Mouse (Mus musculus): ENCODE data around the gene Gm1673. TPM values are rescaled to one million over a fixed set of nuclear protein-coding genes. Genes with fewer than 3 reads are reported as not detected.
A peak's percentile ranks its signal among the peaks of the same experiment; 100 is the strongest.
"Not testable (repeated sequence)": the region's sequence is repeated elsewhere in the genome, so short reads cannot be mapped to it uniquely, and the experiment has no call there.

Gene Gm1673
- total RNA-seq (2021) = not detected
- long read RNA-seq, experiment 1 = 0 reads
- long read RNA-seq, experiment 2 = 0 reads

DNA sequence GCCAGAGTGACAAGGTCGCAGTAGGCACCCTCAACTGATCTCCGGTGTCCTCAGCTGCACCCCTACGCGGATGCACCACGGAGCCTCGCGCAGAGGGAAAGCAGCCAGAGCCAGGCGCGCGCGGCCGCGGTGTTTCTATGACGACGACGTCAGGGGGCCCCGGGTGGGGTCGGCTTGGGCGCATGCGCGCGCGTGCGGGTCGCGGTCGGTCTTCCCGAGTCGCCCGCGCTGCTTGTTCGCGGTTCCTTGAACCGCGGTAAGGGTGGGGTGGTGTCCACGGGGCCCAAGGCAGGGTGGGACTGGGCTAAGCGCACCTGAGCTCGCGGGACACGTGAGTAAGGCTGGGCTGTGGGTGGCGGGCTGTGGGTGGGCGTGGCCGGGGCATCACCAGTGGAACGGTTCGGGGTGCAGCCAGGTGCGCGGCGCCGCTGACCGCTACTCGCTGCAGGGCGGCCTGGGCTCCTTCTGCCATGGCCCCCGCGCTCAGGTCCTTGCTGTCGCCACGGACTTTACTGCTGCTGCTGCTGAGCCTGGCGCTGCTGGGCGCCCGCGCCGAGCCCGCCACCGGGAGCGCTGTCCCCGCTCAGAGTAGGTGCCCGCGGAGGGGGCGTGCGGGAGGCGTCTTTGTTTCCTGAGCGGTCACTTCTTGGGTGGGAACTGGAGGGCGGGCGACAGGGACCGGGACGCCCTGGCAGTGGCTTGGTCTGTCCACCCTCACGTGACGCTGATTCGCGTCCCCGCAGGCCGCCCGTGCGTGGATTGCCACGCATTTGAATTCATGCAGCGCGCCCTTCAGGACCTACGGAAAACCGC lies at the start of gene Gm1673:
Gene Gm1673, plus strand, starts transcription at position 125 of the 813 bp plus-strand sequence.
- Histone ChIP-seq H3K4me3 (peak within 1 kb of the TSS; percentile 87), H3K27ac (peak within 1 kb of the TSS; percentile 24; the same call in 1 of the 2 replicates)
- peak; percentile 74 for DNase-seq
- peak; percentile 41; the same call in 1 of the 2 replicates for TF ChIP-seq CTCF (IDR thresholded peaks at IDR 0.05)
- intact Hi-C loops (cut with DNase I) = no loop called here

DNA sequence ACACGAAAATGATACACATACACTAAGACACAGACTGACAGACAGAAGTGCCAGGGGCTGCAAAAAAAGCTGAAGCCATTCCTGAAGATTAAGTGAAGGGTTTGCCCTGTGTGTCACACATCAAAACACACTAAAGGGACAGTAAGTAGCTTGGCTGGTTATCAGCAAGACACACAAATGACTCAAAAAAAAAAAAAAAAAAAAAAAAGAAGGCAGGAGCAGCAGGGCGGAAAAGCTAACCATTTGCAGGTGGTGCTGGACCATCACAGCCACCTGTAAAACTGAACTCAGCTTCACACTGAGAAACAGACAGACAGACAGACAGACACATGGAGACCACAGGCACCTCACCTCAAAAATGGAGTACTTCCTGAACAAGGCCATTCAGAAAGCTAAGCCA lies 49.2 kb upstream of the Gm1673 start:
- no peak overlapping the region for H3K27ac ChIP-seq
- TF ChIP-seq CTCF (IDR thresholded peaks at IDR 0.05) = no peak
- H3K4me3 ChIP-seq = peak overlapping the region; percentile 19
- intact Hi-C loops (cut with DNase I) = no loop called here
- DNase-seq = no peak

DNA sequence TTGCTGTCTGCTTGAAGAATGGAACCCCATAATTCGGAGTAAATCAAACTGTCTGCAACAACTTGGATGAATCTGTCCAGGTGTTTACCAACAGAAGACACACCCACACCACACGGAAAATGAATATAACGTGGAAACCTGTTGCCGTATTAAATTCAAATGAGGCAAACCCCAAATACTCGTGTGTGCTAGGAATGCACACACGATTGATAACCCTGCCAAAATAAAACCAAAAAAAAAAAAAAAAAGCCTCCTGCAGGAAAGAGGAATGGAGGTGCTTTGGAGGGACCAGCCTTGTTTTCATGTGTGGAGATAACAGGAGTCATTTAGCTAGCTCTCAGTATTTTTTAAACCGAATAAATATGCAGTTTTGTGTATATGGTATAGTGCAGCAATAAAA lies 48.4 kb upstream of the Gm1673 start:
- Histone ChIP-seq H3K27ac (peak overlapping the region; percentile 98; the same call in 1 of the 2 replicates), H3K4me3 (peak overlapping the region; percentile 86)
- TF ChIP-seq CTCF (IDR thresholded peaks at IDR 0.05) = no peak
- intact Hi-C loops (cut with DNase I) = loop anchor here (5.0 kb wide), 2 partner anchors 113 to 153 kb away; partner anchors contain the start of genes Letm1 and Nsd2
- DNase-seq = no peak

DNA sequence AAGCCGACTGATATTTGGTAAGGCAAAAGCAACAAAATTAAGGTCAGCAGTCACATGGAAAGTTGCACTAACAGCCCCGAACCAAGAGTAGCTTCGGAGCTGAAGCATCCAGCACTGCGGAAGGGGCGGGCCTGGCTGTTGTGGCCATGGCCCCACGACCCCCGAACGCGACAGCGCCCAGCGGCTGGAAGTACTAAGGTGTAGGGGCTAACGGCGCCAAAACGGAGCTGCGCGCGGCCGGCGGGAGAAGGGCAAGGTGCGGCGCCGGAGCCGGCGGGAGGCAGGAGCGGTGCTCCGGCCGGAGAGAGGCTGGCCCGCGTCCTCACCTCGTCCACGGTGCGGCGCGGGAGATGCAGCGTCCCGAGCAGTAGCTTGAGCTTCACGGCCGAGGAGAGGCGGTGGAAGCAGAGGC lies 47.5 kb upstream of the Gm1673 start:
- Histone ChIP-seq H3K4me3 (peak overlapping the region; percentile 86), H3K27ac (peak overlapping the region; percentile 98)
- no peak for TF ChIP-seq CTCF (IDR thresholded peaks at IDR 0.05)
- intact Hi-C loops (cut with DNase I) = loop anchor here (5.0 kb wide), 2 partner anchors 113 to 153 kb away; partner anchors contain the start of genes Letm1 and Nsd2
- DNase-seq = no peak

GRCm38 (mm10) chr5:33936120-33936707 lies 47.0 kb upstream of the Gm1673 start, which contains the start of gene Nelfa:
Gene Nelfa (minus strand): TSS chr5:33936413.
- TF ChIP-seq CTCF (IDR thresholded peaks at IDR 0.05) = peak; percentile 12; the same call in 1 of the 2 replicates
- Histone ChIP-seq H3K27ac (peak within 1 kb of the TSS; percentile 98), H3K4me3 (peak within 1 kb of the TSS; percentile 86)
- intact Hi-C loops (cut with DNase I) = loop anchor here (5.0 kb wide), 2 partner anchors 114 to 154 kb away; partner anchors contain the start of genes Letm1 and Nsd2
- DNase-seq = peak; percentile 99

DNA sequence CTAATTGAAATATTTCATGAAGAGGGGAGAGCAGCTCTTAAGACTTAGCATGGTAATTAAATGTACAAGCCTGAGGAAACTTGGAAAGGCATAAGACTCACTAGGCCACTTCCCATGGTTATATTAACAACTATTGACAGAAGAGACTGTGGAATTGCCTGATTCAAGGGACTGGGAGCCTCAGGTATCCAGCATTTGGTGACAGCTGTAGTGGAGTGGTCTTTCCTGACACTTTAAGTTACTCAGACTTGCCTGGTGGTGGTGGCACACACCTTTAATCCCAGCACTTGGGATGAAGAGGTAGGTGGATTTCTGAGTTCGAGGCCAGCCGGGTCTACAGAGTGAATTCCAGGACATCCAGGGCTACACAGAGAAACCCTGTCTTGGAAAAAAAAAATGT lies 46.0 kb upstream of the Gm1673 start:
- DNase-seq = no peak
- intact Hi-C loops (cut with DNase I) = loop anchor here (5.0 kb wide), 2 partner anchors 115 to 155 kb away; partner anchors contain the start of genes Letm1 and Nsd2
- peak overlapping the region; percentile 98 for H3K27ac ChIP-seq
- peak overlapping the region; percentile 86 for H3K4me3 ChIP-seq
- TF ChIP-seq CTCF (IDR thresholded peaks at IDR 0.05) = no peak

DNA sequence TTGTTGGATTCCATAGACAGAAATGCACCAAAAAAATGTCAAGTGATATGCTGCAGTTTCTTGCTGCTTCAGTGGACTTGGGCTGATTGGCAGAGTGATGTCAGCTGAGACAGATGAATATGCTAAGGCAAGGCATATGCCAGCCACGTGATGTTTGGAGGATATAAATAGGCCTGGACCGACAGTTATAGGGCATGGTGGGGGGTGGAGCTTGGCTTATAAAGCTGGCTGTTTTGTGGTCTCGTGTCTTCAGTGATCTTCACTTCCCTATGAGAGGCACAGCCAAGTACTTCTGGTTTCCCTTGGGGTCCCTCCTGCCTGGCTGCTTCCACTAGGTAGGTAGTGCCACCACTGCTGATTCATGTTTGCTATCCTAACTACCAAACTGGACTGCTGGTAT lies 44.8 kb upstream of the Gm1673 start:
- Histone ChIP-seq H3K4me3 (peak overlapping the region; percentile 59), H3K27ac (peak overlapping the region; percentile 98)
- TF ChIP-seq CTCF (IDR thresholded peaks at IDR 0.05) = no peak
- intact Hi-C loops (cut with DNase I) = loop anchor here (5.0 kb wide), 2 partner anchors 116 to 156 kb away; partner anchors contain the start of genes Letm1 and Nsd2
- peak; percentile 71 for DNase-seq

- H3K4me3 ChIP-seq; DNase-seq; H3K27ac ChIP-seq; intact Hi-C loops (cut with DNase I): not testable (repeated sequence)
- peak; percentile 39 for TF ChIP-seq CTCF (IDR thresholded peaks at IDR 0.05)
Observed at GRCm38 (mm10) chr5:33947035-33947434, 36.2 kb upstream of the Gm1673 start.

- no peak overlapping the region for H3K4me3 ChIP-seq
- DNase-seq = no peak
- no peak overlapping the region for H3K27ac ChIP-seq
- TF ChIP-seq CTCF (IDR thresholded peaks at IDR 0.05) = no peak
- intact Hi-C loops (cut with DNase I) = no loop called here
Observed at GRCm38 (mm10) chr5:33948314-33948713, 34.9 kb upstream of the Gm1673 start.

DNA sequence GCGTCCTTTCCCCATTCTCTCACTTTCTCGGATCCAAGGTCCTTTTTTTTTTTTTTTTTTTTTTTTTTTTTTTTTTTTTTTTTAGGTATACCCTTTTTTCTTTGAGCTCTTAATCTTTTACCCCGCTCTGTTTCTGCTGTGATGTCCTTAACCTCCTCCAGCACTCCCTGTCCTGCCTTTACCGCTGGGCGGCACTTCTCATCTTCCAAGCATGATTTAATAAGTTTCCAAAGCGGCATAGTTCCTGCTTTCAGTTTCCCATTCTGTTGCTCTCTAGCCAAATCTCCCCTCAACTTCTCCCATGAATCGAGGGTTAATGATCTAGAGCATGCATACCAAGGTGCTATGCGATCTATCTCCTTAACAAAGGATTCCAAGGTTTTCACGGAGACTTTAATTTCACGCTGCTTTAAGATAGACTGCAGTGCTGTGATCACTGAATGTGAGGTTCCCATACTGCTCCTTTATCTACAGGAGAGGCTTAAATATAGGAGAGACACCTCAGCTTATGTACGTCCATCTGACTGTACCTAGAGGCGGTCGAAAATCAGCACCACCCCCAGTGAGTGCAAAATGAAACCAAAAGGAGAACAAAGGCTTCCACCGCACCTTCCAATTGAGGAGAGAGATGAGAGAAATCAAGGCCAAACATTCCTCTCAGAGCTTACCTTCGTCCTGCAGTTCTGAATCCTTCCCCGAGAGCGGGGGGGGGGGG lies 29.6 kb upstream of the Gm1673 start:
- DNase-seq = no peak
- no peak overlapping the region for H3K27ac ChIP-seq
- no peak for TF ChIP-seq CTCF (IDR thresholded peaks at IDR 0.05)
- H3K4me3 ChIP-seq = peak overlapping the region; percentile 68
- intact Hi-C loops (cut with DNase I) = loop anchor here (2.0 to 10.0 kb wide), 2 partner anchors 99 to 277 kb away; no protein-coding TSS in a partner anchor

DNA sequence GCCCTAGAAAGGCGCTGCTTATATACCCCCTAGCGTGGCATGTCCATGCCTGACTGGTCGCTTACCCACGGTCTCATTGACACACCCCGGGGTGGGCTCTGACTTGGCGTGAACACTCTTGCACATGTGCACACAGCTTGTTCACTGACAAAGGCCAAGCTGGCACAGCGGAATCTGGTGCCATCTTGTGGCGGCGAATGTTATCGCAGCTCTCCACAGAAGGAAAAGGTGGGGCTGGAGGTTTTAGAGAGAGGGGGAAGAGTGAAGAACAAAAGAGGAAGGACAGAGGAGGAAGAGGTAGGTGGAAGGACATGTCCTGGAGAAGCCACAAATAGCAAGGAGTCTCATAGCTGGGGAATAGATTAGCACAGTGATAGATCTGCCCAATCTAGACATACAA lies 28.9 kb upstream of the Gm1673 start:
- TF ChIP-seq CTCF (IDR thresholded peaks at IDR 0.05) = no peak; the same call in 1 of the 2 replicates
- intact Hi-C loops (cut with DNase I) = loop anchor here (2.0 to 10.0 kb wide), 2 partner anchors 100 to 278 kb away; no protein-coding TSS in a partner anchor
- H3K4me3 ChIP-seq = peak overlapping the region; percentile 68
- DNase-seq = peak; percentile 81
- H3K27ac ChIP-seq = no peak overlapping the region

GRCm38 (mm10) chr5:33955868-33956267 lies 27.4 kb upstream of the Gm1673 start:
- Histone ChIP-seq H3K27ac (no peak overlapping the region), H3K4me3 (no peak overlapping the region)
- TF ChIP-seq CTCF (IDR thresholded peaks at IDR 0.05) = no peak
- intact Hi-C loops (cut with DNase I) = loop anchor here (2.0 to 10.0 kb wide), 2 partner anchors 101 to 279 kb away; no protein-coding TSS in a partner anchor
- no peak for DNase-seq

Data from gastrocnemius, adult 2 months (tissue).